Mouse (Mus musculus) neural tube, embryonic 14.5 days (tissue): ENCODE results near the gene Gm42791. TPM values are rescaled to one million over a fixed set of nuclear protein-coding genes. Genes with fewer than 3 reads are reported as not detected.

Experiments
- ATAC-seq: fragments of 200-750 bp; cut with Nextera tagmentation; 2 replicates; pipeline ENCODE4 v1.8.0; 2017; ENCODE audit warnings: low read depth, mild to moderate bottlenecking, moderate TSS enrichment, moderate library complexity
- H3K27ac ChIP-seq: fragments of 300-500 bp; sonication (generic); 2 replicates; pipeline ENCODE4 v1.5.1; 2014; ENCODE audit warnings: low read depth, mild to moderate bottlenecking, control low read depth, low read length, moderate library complexity, mixed read lengths
- H3K27me3 ChIP-seq: fragments of 300-500 bp; sonication (generic); 2 replicates; pipeline ENCODE4 v1.6.1; 2014; ENCODE audit warnings: low read length; ENCODE audit not compliant: control insufficient read depth, insufficient read depth
- H3K36me3 ChIP-seq: fragments of 300-500 bp; sonication (generic); 2 replicates; pipeline ENCODE4 v1.6.1; 2014; ENCODE audit warnings: low read length, mixed read lengths; ENCODE audit not compliant: control insufficient read depth, insufficient read depth
- H3K4me1 ChIP-seq: fragments of 300-500 bp; sonication (generic); 2 replicates; pipeline ENCODE4 v1.6.1; 2014; ENCODE audit warnings: low read length; ENCODE audit not compliant: control insufficient read depth, insufficient read depth
- H3K4me2 ChIP-seq: fragments of 300-500 bp; sonication (generic); 2 replicates; pipeline ENCODE4 v1.6.1; 2014; ENCODE audit warnings: mild to moderate bottlenecking, low read depth, low read length, control low read depth
- H3K4me3 ChIP-seq: fragments of 300-500 bp; sonication (generic); 2 replicates; pipeline ENCODE4 v1.5.1; 2014; ENCODE audit warnings: low read depth, low read length, control low read depth, mixed read lengths
- H3K9ac ChIP-seq: fragments of 300-500 bp; sonication (generic); replicated peaks from 2 replicates; pipeline ENCODE4 v1.6.1; 2014; ENCODE audit warnings: low read depth, mild to moderate bottlenecking, control low read depth, low read length, mixed read lengths
- H3K9me3 ChIP-seq: fragments of 300-500 bp; sonication (generic); 2 replicates; pipeline ENCODE4 v1.6.1; 2016; ENCODE audit warnings: low read length; ENCODE audit not compliant: control insufficient read depth
- WGBS: fragments of 180-500 bp; shearing (Covaris S2); extraction: QIAGEN DNeasy Blood & Tissue Kit; methylation state at CpG from one replicate; pipeline ENCODE4 v1.1.7; 2014; 5-methylcytosine and 5-hydroxymethylcytosine counted together
- polyA plus RNA-seq: library from polyadenylated mRNA; unstranded; fragments of >200 nt; fragmentation: Nextera tagmentation; extraction: Ambion mirVana; gene quantifications from 2 replicates; pipeline ENCODE4 v1.2.1, GENCODE M21; 2014

Gene Gm42791
- polyA plus RNA-seq, 1 experiment from 2014 or later = not detected

- H3K4me3 ChIP-seq = no peak overlapping the region
- H3K4me2 ChIP-seq = no peak overlapping the region
- H3K9me3 ChIP-seq = no peaks in the 10 kb centered on the region
- no peaks in the 10 kb centered on the region for H3K36me3 ChIP-seq
- no peak overlapping the region for H3K27ac ChIP-seq
- ATAC-seq = no peak
- H3K27me3 ChIP-seq = no peaks in the 10 kb centered on the region
- H3K4me1 ChIP-seq = peaks cover 10% of the 10 kb centered on the region; the same call in 1 of the 2 replicates
- H3K9ac ChIP-seq = no peak overlapping the region
- 95% methylated on average over 11 of the region's 11 CpGs for WGBS
Measured at GRCm38 (mm10) chr5:148992598-148992997, 2.3 kb downstream of the Gm42791 start.

GRCm38 (mm10) chr5:148990891-148991311 is 4.0 kb downstream of the Gm42791 start:
- Histone ChIP-seq H3K9me3 (no peaks in the 10 kb centered on the region), H3K4me2 (no peak overlapping the region), H3K36me3 (no peaks in the 10 kb centered on the region), H3K27ac (no peak overlapping the region), H3K4me3 (no peak overlapping the region), H3K4me1 (peaks cover 10% of the 10 kb centered on the region; the same call in 1 of the 2 replicates), H3K9ac (no peak overlapping the region), H3K27me3 (no peaks in the 10 kb centered on the region)
- 74% methylated on average over 12 of the region's 12 CpGs for WGBS
- ATAC-seq = no peak

GRCm38 (mm10) chr5:148989480-148989879 is 5.5 kb downstream of the Gm42791 start:
- Histone ChIP-seq H3K4me3 (no peak overlapping the region), H3K27ac (no peak overlapping the region), H3K27me3 (no peaks in the 10 kb centered on the region), H3K9ac (no peak overlapping the region), H3K4me2 (no peak overlapping the region), H3K4me1 (peaks cover 5% of the 10 kb centered on the region; the same call in 1 of the 2 replicates), H3K9me3 (no peaks in the 10 kb centered on the region), H3K36me3 (no peaks in the 10 kb centered on the region)
- no peak for ATAC-seq
- WGBS = 87% methylated on average over 7 of the region's 7 CpGs

- 49% methylated on average over 13 of the region's 13 CpGs for WGBS
- ATAC-seq = no peak
- Histone ChIP-seq H3K9me3 (no peaks in the 10 kb centered on the region), H3K27ac (no peak overlapping the region), H3K27me3 (no peaks in the 10 kb centered on the region), H3K36me3 (no peaks in the 10 kb centered on the region), H3K9ac (no peak overlapping the region), H3K4me2 (no peak overlapping the region), H3K4me1 (no peaks in the 10 kb centered on the region), H3K4me3 (no peak overlapping the region)
Measured at GRCm38 (mm10) chr5:148984961-148985360, 10.0 kb downstream of the Gm42791 start.

GRCm38 (mm10) chr5:148983696-148984095 is 11.3 kb downstream of the Gm42791 start:
- WGBS = 97% methylated on average over 1 of the region's 1 CpGs
- Histone ChIP-seq H3K4me1 (no peaks in the 10 kb centered on the region), H3K36me3 (no peaks in the 10 kb centered on the region), H3K9ac (no peak overlapping the region), H3K4me2 (no peak overlapping the region), H3K9me3 (no peaks in the 10 kb centered on the region), H3K4me3 (no peak overlapping the region), H3K27ac (no peak overlapping the region), H3K27me3 (no peaks in the 10 kb centered on the region)
- no peak for ATAC-seq

- 79% methylated on average over 12 of the region's 12 CpGs for whole genome bisulfite sequencing
- no peak for ATAC-seq
- no peaks in the 10 kb centered on the region for H3K4me1 ChIP-seq
- H3K27ac ChIP-seq = no peak overlapping the region
- H3K4me3 ChIP-seq = no peak overlapping the region
- no peaks in the 10 kb centered on the region for H3K36me3 ChIP-seq
- H3K9ac ChIP-seq = no peak overlapping the region
- no peaks in the 10 kb centered on the region for H3K27me3 ChIP-seq
- H3K9me3 ChIP-seq = no peaks in the 10 kb centered on the region
- H3K4me2 ChIP-seq = no peak overlapping the region
Measured at GRCm38 (mm10) chr5:148983108-148983664, 11.8 kb downstream of the Gm42791 start.

- H3K36me3 ChIP-seq = no peaks in the 10 kb centered on the region
- no peak overlapping the region for H3K9ac ChIP-seq
- no peak for ATAC-seq
- H3K4me3 ChIP-seq = no peak overlapping the region
- H3K27me3 ChIP-seq = no peaks in the 10 kb centered on the region
- 95% methylated on average over 7 of the region's 7 CpGs for WGBS
- H3K9me3 ChIP-seq = no peaks in the 10 kb centered on the region
- no peak overlapping the region for H3K27ac ChIP-seq
- H3K4me2 ChIP-seq = no peak overlapping the region
- H3K4me1 ChIP-seq = no peaks in the 10 kb centered on the region
Measured at GRCm38 (mm10) chr5:148982396-148982795, 12.6 kb downstream of the Gm42791 start.

- Histone ChIP-seq H3K27ac (no peak overlapping the region), H3K9me3 (no peaks in the 10 kb centered on the region), H3K4me1 (no peaks in the 10 kb centered on the region), H3K4me2 (no peak overlapping the region), H3K27me3 (no peaks in the 10 kb centered on the region), H3K4me3 (no peak overlapping the region), H3K9ac (no peak overlapping the region), H3K36me3 (no peaks in the 10 kb centered on the region)
- ATAC-seq = no peak
- WGBS = 54% methylated on average over 6 of the region's 6 CpGs
Measured at GRCm38 (mm10) chr5:148980607-148981006, 14.3 kb downstream of the Gm42791 start.

GRCm38 (mm10) chr5:148978458-148979165 is 16.3 kb downstream of the Gm42791 start:
- Histone ChIP-seq H3K4me2 (no peak overlapping the region), H3K9ac (no peak overlapping the region), H3K27ac (no peak overlapping the region), H3K4me1 (no peaks in the 10 kb centered on the region), H3K36me3 (no peaks in the 10 kb centered on the region), H3K4me3 (no peak overlapping the region), H3K27me3 (no peaks in the 10 kb centered on the region), H3K9me3 (no peaks in the 10 kb centered on the region)
- ATAC-seq = no peak
- WGBS = 75% methylated on average over 18 of the region's 18 CpGs
